Mouse (Mus musculus) hindbrain, embryonic 15.5 days (tissue): ENCODE measurements around the gene Ranbp3l. TPM values are rescaled to one million over a fixed set of nuclear protein-coding genes. Genes with fewer than 3 reads are reported as not detected.

ENCODE experiments used
- ATAC-seq: fragments of 200-750 bp; cut with Nextera tagmentation; 2 replicates; pipeline ENCODE4 v1.8.0; 2017; ENCODE audit warnings: low read depth, moderate number of reproducible peaks, moderate TSS enrichment; ENCODE audit not compliant: low FRiP score
- H3K27ac ChIP-seq: fragments of 300-500 bp; sonication (generic); replicated peaks from 2 replicates; pipeline ENCODE4 v1.5.1; 2015; ENCODE audit warnings: mild to moderate bottlenecking, inconsistent platforms
- H3K27me3 ChIP-seq: fragments of 300-500 bp; sonication (generic); 2 replicates; pipeline ENCODE4 v1.6.1; 2015; ENCODE audit warnings: control low read depth, inconsistent platforms
- H3K36me3 ChIP-seq: fragments of 300-500 bp; sonication (generic); 2 replicates; pipeline ENCODE4 v1.6.1; 2015; ENCODE audit warnings: control low read depth, inconsistent platforms
- H3K4me1 ChIP-seq: fragments of 300-500 bp; sonication (generic); replicated peaks from 2 replicates; pipeline ENCODE4 v1.6.1; 2015; ENCODE audit warnings: control low read depth, inconsistent platforms
- H3K4me2 ChIP-seq: fragments of 300-500 bp; sonication (generic); 2 replicates; pipeline ENCODE4 v1.6.1; 2015; ENCODE audit warnings: moderate library complexity, mild to moderate bottlenecking, inconsistent platforms
- H3K4me3 ChIP-seq: fragments of 300-500 bp; sonication (generic); 2 replicates; pipeline ENCODE4 v1.5.1; 2015; ENCODE audit warnings: mild to moderate bottlenecking, inconsistent platforms
- H3K9ac ChIP-seq: fragments of 300-500 bp; sonication (generic); 2 replicates; pipeline ENCODE4 v1.6.1; 2015; ENCODE audit warnings: inconsistent platforms
- H3K9me3 ChIP-seq: fragments of 300-500 bp; sonication (generic); 2 replicates; pipeline ENCODE4 v1.6.1; 2016; ENCODE audit warnings: control low read depth, inconsistent platforms
- WGBS: fragments of 180-500 bp; shearing (Covaris S2); methylation state at CpG from one replicate; pipeline ENCODE4 v1.1.7; 2015; 5-methylcytosine and 5-hydroxymethylcytosine counted together
- polyA plus RNA-seq: library from polyadenylated mRNA; unstranded; fragments of >200 nt; fragmentation: Nextera tagmentation; extraction: Ambion mirVana; gene quantifications from 2 replicates; pipeline ENCODE4 v1.2.1, GENCODE M21; 2015

Gene Ranbp3l
- polyA plus RNA-seq = 12.4 and 14.1 TPM in 2 replicates

DNA sequence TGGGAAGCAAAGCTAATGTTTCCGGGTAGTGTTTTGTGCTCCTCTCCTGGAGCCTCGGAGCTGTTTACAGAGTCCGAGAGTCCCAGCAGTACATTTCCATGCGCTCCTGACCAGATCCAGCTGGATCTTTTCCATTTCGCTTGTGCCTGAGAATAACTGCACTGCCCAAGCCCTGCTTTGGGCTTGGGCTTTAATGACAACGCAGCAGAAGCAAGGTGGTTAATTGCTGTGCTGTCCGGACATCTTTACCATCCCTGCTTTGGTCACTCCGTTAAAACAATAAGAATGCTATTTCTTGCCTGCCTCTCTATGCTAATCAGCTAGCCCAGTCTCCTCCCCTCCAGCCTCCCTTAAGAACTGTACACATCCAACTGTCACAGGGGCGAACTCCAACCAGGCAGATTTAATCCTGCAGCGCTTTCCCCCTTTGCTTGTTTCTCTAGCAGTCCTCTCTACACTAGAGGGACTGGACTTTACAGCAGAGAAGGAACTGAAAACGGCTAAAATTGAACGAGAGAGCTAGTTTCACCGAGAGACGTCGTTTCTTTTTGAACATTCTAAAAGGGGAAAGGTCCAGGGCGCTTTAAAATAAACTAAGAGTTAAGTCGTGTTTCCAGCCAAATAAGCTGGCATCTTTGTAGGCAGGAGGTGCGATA lies at the start of gene Ranbp3l:
TSS of gene Ranbp3l (plus strand) at position 377 of the 656 bp plus-strand sequence.
- H3K27me3 ChIP-seq = no peaks in the 10 kb centered on the region
- 0 out of 2 replicates have a peak, but pooled peaks cover 5% of the 10 kb centered on the region for H3K4me1 ChIP-seq
- H3K4me3 ChIP-seq = 0 out of 2 replicates have a peak within 1 kb of the TSS, but pooled peaks have one; percentile 0
- no peaks in the 10 kb centered on the region for H3K36me3 ChIP-seq
- 0 out of 2 replicates have a peak within 1 kb of the TSS, but pooled peaks have one; percentile 16 for H3K27ac ChIP-seq
- H3K9ac ChIP-seq = no peak within 1 kb of the TSS
- no peaks in the 10 kb centered on the region for H3K9me3 ChIP-seq
- 59% methylated on average over 18 of the region's 18 CpGs for WGBS
- peak; percentile 73; the same call in 1 of the 2 replicates for ATAC-seq
- H3K4me2 ChIP-seq = peak within 1 kb of the TSS; percentile 42

DNA sequence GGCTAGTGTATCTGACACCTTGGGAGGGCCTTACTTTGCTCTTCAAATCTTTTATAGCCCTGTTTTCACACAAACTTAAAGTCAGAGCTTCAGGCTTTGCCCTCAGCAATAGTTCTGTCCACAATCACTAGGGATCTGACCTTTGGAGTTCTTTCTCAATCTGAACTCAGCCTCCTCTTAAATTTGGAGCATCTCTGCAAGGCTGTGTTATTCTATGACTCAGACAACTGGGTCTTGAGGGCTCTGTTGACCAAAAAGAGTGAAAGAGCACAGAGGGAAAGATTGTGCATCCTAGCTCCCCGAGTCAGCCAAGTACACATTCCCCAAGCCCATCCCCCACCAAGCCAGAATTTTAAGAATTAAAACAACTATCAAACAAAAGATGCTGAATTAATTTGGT lies 37.7 kb upstream of the Ranbp3l start:
- 83% methylated on average over 1 of the region's 1 CpGs for WGBS

DNA sequence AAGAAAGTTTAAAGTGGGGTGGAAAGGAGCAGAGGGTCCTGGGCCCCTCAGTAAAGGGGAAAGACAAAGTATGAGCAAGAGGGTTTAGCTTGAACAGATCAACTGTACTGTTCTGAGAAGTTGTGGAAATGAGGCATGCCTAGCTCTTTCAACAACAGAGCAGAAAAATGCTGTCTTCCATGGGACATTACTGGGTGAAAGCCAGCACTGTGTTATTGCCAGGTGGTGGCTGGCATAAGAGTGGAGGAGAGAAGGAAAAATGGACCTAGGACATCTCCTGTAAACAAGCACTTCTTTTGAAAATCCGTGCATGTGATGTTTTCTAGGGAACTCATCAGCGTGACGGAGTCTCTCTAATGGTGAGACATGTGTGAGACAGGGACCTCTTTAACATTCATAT lies 30.8 kb upstream of the Ranbp3l start:
- Histone ChIP-seq H3K27ac (no peak overlapping the region), H3K9me3 (no peaks in the 10 kb centered on the region), H3K27me3 (no peaks in the 10 kb centered on the region), H3K36me3 (no peaks in the 10 kb centered on the region), H3K4me2 (no peak overlapping the region), H3K9ac (no peak overlapping the region), H3K4me1 (no peaks in the 10 kb centered on the region), H3K4me3 (no peak overlapping the region)
- no peak for ATAC-seq
- 88% methylated on average over 3 of the region's 3 CpGs for WGBS

More for the DNA sequence above, 37.7 kb upstream of the Ranbp3l start:
- H3K9me3 ChIP-seq = no peaks in the 10 kb centered on the region
- H3K27ac ChIP-seq = no peak overlapping the region
- no peak for ATAC-seq
- no peaks in the 10 kb centered on the region for H3K27me3 ChIP-seq
- H3K36me3 ChIP-seq = no peaks in the 10 kb centered on the region
- no peak overlapping the region for H3K4me3 ChIP-seq
- H3K4me2 ChIP-seq = no peak overlapping the region
- H3K9ac ChIP-seq = no peak overlapping the region
- H3K4me1 ChIP-seq = no peaks in the 10 kb centered on the region

DNA sequence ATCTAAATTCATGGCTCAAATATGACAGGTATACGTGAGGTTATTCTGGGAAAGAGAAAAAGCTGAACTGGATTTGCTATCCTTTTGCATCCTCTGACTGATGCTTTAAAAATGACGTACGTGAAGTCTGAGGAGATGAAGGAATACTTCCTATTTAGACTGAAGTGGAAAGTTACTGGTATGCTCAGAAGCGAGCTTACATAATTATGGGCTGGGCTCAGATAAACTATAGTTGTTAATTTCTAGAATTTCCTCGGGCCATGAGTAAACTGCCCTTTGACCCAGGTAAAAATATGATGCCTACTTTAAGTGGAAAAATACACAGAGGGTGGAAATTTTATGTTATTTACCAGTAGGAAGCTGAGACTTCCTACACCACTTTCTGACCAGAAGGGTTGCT lies 26.9 kb upstream of the Ranbp3l start:
- H3K9ac ChIP-seq = no peak overlapping the region
- no peak overlapping the region for H3K4me2 ChIP-seq
- no peaks in the 10 kb centered on the region for H3K9me3 ChIP-seq
- no peaks in the 10 kb centered on the region for H3K36me3 ChIP-seq
- H3K4me1 ChIP-seq = no peaks in the 10 kb centered on the region
- no peak overlapping the region for H3K27ac ChIP-seq
- WGBS = 91% methylated on average over 5 of the region's 5 CpGs
- H3K27me3 ChIP-seq = no peaks in the 10 kb centered on the region
- ATAC-seq = no peak
- H3K4me3 ChIP-seq = no peak overlapping the region

DNA sequence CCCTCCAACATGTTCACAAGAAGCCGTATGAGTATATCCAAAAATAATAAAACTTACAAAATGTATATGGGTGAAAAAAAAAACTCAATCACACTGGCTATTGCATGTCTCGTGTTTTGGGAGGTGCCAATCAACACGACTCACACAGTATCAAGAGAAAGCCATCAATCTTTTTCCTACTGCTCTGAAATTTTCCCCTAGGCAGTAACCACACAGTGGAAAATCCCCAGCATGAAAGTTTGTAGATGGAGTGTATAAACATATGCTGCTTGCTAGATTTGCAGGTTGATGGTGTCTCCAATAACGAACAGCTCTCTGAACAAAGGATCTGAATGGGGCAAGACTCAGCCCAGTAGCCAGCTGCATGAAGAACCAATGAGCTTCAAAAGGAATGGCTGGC lies 16.9 kb upstream of the Ranbp3l start:
- Histone ChIP-seq H3K9ac (no peak overlapping the region), H3K4me3 (no peak overlapping the region), H3K4me1 (no peaks in the 10 kb centered on the region), H3K9me3 (no peaks in the 10 kb centered on the region), H3K27me3 (no peaks in the 10 kb centered on the region), H3K36me3 (no peaks in the 10 kb centered on the region), H3K4me2 (no peak overlapping the region), H3K27ac (no peak overlapping the region)
- ATAC-seq = no peak
- WGBS = 77% methylated on average over 4 of the region's 4 CpGs

DNA sequence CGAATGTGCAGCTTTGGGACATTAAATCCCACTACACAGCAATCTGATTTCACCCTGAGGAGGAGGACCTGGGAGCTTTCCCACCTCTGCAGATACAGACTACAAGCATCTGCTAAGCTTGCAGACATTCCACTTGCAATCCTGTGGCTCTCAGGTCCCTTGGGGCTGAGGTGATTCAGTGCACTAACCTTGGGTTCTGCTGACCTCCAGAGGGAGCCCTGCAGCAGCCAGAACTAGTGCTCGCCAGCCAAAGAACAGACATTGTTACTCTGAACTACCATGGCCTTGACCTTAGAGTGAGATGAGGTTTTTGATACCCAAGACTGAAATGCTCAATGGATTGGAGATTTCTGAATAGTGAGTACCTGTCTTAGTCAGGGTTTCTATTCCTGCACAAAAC lies 4.4 kb upstream of the Ranbp3l start:
- H3K27ac ChIP-seq = no peak overlapping the region
- H3K4me2 ChIP-seq = no peak overlapping the region
- ATAC-seq = no peak
- H3K27me3 ChIP-seq = no peaks in the 10 kb centered on the region
- H3K36me3 ChIP-seq = no peaks in the 10 kb centered on the region
- no peaks in the 10 kb centered on the region for H3K9me3 ChIP-seq
- H3K4me3 ChIP-seq = no peak overlapping the region
- H3K9ac ChIP-seq = no peak overlapping the region
- 68% methylated on average over 2 of the region's 2 CpGs for WGBS
- H3K4me1 ChIP-seq = 0 out of 2 replicates have a peak, but pooled peaks cover 5% of the 10 kb centered on the region

DNA sequence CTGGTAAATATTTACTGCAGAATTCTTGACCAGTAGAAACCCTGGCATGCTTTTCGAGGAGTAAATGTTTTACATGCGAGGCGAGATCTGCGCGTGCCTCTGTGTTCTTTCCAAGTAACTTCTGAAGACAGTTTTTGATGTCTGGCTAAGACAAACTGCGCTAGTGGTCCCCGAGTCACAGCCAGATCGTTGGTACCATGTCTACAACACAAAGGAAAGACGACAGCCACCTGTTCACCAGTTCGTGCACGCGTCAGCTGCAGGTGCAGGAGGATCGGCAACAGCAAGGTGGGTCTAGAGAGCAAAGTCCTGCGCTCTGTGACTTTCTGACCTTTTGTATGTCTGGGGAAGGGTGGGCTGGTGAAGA lies 463 bp downstream of the Ranbp3l start:
- H3K27me3 ChIP-seq = no peaks in the 10 kb centered on the region
- H3K4me1 ChIP-seq = 0 out of 2 replicates have a peak, but pooled peaks cover 5% of the 10 kb centered on the region
- 0 out of 2 replicates have a peak overlapping the region, but pooled peaks have one; percentile 16 for H3K27ac ChIP-seq
- no peaks in the 10 kb centered on the region for H3K9me3 ChIP-seq
- peak overlapping the region; percentile 42 for H3K4me2 ChIP-seq
- ATAC-seq = no peak
- no peaks in the 10 kb centered on the region for H3K36me3 ChIP-seq
- H3K9ac ChIP-seq = no peak overlapping the region
- H3K4me3 ChIP-seq = 0 out of 2 replicates have a peak overlapping the region, but pooled peaks have one; percentile 0
- WGBS = 79% methylated on average over 14 of the region's 14 CpGs

DNA sequence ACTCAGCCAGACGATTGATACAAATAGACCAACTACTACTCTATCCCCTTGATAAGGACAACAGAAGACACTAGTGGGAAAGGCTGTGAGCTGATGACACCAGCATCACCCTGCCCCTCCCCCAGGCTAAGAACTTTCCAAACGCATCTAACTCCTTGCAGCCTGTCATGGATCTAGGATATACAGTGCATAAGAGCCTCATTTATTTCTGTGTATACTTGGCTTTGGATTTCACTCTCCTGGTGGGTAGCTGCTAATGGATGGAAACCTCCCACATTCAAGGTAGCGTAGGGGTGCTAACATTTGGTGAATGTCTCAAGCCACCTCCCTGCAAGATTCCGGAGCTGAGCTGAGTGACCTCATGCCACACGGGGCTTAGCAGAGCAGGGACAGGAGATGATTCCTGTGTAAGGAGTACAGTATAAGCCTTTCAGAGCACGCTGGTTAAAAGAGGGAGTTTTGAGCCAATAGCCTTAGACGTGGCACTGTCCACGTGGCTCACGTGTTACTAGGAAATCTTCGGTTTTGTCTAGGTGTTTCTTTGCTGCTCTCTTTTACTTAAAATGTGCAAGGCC lies 1.4 kb downstream of the Ranbp3l start:
- Histone ChIP-seq H3K9ac (no peak overlapping the region), H3K36me3 (no peaks in the 10 kb centered on the region), H3K4me1 (0 out of 2 replicates have a peak, but pooled peaks cover 5% of the 10 kb centered on the region), H3K27ac (no peak overlapping the region), H3K27me3 (no peaks in the 10 kb centered on the region), H3K4me2 (no peak overlapping the region), H3K4me3 (no peak overlapping the region), H3K9me3 (no peaks in the 10 kb centered on the region)
- 87% methylated on average over 10 of the region's 10 CpGs for WGBS
- no peak for ATAC-seq

DNA sequence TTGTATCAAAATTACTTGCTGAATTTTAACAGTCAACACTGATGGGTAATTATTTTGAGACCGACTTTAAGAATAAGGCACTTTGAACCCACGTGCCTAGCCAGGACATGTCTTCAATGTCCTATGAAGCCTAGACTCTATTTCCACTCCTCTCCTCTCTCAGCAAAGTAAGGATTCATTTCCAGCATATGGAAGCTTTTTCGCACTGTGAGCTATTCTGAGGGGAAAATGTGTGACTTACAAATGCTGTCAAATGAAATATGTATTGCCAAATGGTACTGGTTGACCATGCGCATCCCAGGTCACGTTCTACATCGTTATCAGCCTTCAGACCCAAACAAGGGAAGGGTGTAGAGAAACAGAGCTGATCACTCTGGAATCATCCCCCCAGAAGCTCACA lies 23.5 kb downstream of the Ranbp3l start:
- H3K9me3 ChIP-seq = no peaks in the 10 kb centered on the region
- ATAC-seq = no peak
- no peaks in the 10 kb centered on the region for H3K4me1 ChIP-seq
- H3K4me2 ChIP-seq = no peak overlapping the region
- H3K27me3 ChIP-seq = no peaks in the 10 kb centered on the region
- no peaks in the 10 kb centered on the region for H3K36me3 ChIP-seq
- no peak overlapping the region for H3K27ac ChIP-seq
- 90% methylated on average over 6 of the region's 6 CpGs for WGBS
- no peak overlapping the region for H3K9ac ChIP-seq
- H3K4me3 ChIP-seq = no peak overlapping the region

DNA sequence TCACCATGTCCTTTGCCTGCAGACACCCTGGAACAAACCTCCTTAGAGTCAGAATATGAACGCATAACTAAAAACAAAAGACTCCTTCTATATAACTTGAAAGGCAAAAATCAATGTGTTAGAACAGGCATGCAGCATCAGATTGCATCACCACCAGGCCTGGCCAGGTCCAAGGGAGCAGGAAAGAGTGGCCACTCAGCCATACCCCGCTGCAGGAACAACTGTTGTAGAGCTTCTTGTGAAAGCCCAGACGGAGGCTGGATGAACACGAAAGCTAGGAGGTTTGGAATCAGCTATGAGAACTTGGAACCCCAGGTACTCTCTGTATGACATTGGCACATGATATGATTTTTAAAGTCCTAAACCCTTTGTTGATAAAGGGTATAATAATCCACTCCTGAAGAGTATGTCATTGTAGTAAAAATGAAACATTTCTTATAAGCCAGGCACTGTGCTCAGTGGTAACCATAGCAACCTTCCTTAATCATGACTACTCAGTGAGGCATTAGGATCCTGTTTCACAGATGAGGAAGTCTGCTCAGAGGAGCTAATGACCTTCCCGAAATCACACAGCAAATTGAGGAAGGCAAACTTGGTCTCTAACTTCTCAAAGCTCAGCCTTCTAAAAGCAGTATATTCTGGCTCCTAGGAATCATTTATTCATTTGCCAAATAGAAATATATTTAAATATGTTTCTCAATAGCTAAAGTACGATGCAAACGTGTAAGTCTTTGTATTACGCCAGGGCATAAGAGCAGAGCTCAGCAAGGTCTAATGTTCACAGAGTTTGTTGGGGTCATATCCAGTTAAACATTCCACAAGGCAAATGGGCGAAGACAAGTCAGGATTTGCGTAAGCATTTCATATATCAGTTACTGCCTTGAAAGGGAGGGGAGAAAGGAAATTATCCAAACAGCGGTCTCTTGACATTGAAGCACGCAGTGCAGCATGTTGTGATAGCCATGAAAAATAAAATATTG lies 24.4 kb downstream of the Ranbp3l start:
- 82% methylated on average over 12 of the region's 12 CpGs for WGBS
- ATAC-seq = no peak
- Histone ChIP-seq H3K9me3 (no peaks in the 10 kb centered on the region), H3K27ac (no peak overlapping the region), H3K9ac (no peak overlapping the region), H3K27me3 (no peaks in the 10 kb centered on the region), H3K4me3 (no peak overlapping the region), H3K4me2 (no peak overlapping the region), H3K4me1 (no peaks in the 10 kb centered on the region), H3K36me3 (no peaks in the 10 kb centered on the region)

DNA sequence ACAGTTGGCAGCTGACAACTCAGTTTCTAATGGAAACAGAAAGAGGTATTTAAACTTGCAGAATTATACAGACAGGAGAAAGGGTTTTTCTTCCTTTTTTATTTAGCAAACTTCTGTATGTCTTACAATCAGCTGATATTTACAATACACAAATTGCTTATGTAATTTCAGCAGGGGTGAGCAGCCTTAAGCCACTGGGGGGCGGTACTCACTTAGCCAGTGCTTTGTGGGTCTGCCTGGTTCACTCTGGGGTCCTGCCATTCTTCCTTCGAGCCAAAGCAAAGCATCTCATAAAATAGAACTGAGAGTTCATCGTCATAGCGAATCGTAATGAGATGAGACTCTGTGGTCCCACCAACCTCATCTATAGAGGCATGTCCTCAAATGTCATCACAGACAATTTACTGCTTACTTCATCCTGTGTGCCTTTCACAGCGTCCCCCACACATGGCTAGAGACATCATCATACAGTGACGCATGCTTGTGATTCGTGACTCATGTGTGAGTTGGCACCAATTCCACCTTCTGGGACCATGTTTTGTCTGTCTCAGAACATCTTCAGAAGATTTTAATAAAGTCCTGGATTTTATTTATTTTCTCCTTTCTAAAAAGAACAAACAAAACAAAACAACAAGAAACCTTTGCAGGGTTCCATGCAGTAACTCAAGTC lies 27.0 kb downstream of the Ranbp3l start:
- no peak for ATAC-seq
- WGBS = 67% methylated on average over 8 of the region's 8 CpGs
- H3K4me3 ChIP-seq = no peak overlapping the region

More for the DNA sequence above, 27.0 kb downstream of the Ranbp3l start:
- no peak overlapping the region for H3K9ac ChIP-seq
- no peak overlapping the region for H3K4me2 ChIP-seq
- H3K4me1 ChIP-seq = no peaks in the 10 kb centered on the region
- H3K27ac ChIP-seq = no peak overlapping the region
- no peaks in the 10 kb centered on the region for H3K27me3 ChIP-seq
- no peaks in the 10 kb centered on the region for H3K36me3 ChIP-seq
- H3K9me3 ChIP-seq = no peaks in the 10 kb centered on the region
